Mouse (Mus musculus) neural tube, embryonic 15.5 days (tissue): ENCODE results near the gene Cpped1. TPM values are rescaled to one million over a fixed set of nuclear protein-coding genes. Genes with fewer than 3 reads are reported as not detected.

ENCODE experiments used
- ATAC-seq: fragments of 200-750 bp; cut with Nextera tagmentation; 2 replicates; pipeline ENCODE4 v1.8.0; 2017; ENCODE audit warnings: mild to moderate bottlenecking, moderate TSS enrichment, moderate library complexity; ENCODE audit not compliant: low FRiP score
- H3K27ac ChIP-seq: fragments of 300-500 bp; sonication (generic); replicated peaks from 2 replicates; pipeline ENCODE4 v1.5.1; 2015; ENCODE audit warnings: mild to moderate bottlenecking, inconsistent platforms
- H3K27me3 ChIP-seq: fragments of 300-500 bp; sonication (generic); replicated peaks from 2 replicates; pipeline ENCODE4 v1.6.1; 2015; ENCODE audit warnings: inconsistent platforms
- H3K36me3 ChIP-seq: fragments of 300-500 bp; sonication (generic); 2 replicates; pipeline ENCODE4 v1.6.1; 2015; ENCODE audit warnings: inconsistent platforms
- H3K4me1 ChIP-seq: fragments of 300-500 bp; sonication (generic); 2 replicates; pipeline ENCODE4 v1.6.1; 2015; ENCODE audit warnings: inconsistent platforms
- H3K4me2 ChIP-seq: fragments of 300-500 bp; sonication (generic); 2 replicates; pipeline ENCODE4 v1.6.1; 2015; ENCODE audit warnings: inconsistent platforms, mild to moderate bottlenecking, moderate library complexity
- H3K4me3 ChIP-seq: fragments of 300-500 bp; sonication (generic); replicated peaks from 2 replicates; pipeline ENCODE4 v1.5.1; 2015; ENCODE audit warnings: mild to moderate bottlenecking, inconsistent platforms
- H3K9ac ChIP-seq: fragments of 300-500 bp; sonication (generic); replicated peaks from 2 replicates; pipeline ENCODE4 v1.6.1; 2015; ENCODE audit warnings: mild to moderate bottlenecking, inconsistent platforms
- H3K9me3 ChIP-seq: fragments of 300-500 bp; sonication (generic); replicated peaks from 2 replicates; pipeline ENCODE4 v1.6.1; 2016; ENCODE audit warnings: inconsistent platforms
- WGBS: fragments of 180-500 bp; shearing (Covaris S2); methylation state at CpG from one replicate; pipeline ENCODE4 v1.1.7; 2015; ENCODE audit warnings: mixed read lengths; 5-methylcytosine and 5-hydroxymethylcytosine counted together
- polyA plus RNA-seq: library from polyadenylated mRNA; unstranded; fragments of >200 nt; fragmentation: Nextera tagmentation; extraction: Ambion mirVana; gene quantifications from 2 replicates; pipeline ENCODE4 v1.2.1, GENCODE M21; 2015

Cpped1 gene
- polyA plus RNA-seq, 1 experiment from 2014 or later = 12.8 TPM

DNA sequence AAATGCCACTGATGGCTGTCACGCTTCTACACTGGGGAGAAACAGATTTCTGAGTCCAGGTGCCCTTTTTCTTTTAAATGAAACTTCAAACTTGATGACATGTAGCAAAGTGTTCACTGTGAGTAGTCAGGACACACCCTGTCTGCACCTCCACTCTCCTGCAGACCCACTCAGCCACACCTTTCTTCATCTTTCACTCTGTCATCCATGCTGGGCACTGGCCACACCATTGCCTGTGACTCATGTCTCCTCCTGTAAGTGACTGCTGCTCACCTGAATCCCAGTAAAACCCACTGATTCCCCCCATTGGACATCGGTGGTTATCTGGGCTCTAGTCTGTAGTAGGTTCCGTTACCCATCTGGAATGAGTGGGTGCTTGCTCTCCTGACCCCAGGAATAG lies 118.8 kb downstream of the Cpped1 start:
- Histone ChIP-seq H3K36me3 (no peaks in the 10 kb centered on the region), H3K9ac (no peak overlapping the region), H3K4me2 (no peak overlapping the region), H3K27ac (no peak overlapping the region), H3K27me3 (no peaks in the 10 kb centered on the region), H3K4me1 (no peaks in the 10 kb centered on the region), H3K4me3 (no peak overlapping the region), H3K9me3 (no peaks in the 10 kb centered on the region)
- WGBS = 97% methylated on average over 3 of the region's 3 CpGs
- no peak for ATAC-seq

DNA sequence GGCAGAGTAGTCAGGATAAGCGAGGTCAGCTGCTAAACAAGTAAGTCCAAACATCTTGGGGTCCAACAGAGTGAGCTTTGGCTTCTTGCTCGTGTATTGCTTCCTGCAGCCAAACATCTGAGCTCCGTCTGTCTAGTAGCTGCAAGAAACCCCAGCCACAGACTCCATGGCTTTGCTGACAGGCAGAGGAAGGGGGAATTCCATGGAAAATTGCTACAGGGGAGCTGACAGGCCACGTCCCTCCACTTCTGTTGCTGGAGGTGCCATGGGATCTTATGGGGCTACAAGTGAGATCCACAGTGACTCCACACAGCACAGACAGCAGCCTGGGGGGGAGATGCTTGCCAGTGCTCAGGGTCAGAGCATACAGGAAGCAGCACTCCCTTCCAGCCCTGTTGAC lies 123.4 kb downstream of the Cpped1 start:
- ATAC-seq = no peak
- 83% methylated on average over 4 of the region's 4 CpGs for WGBS
- H3K36me3 ChIP-seq = no peaks in the 10 kb centered on the region

DNA sequence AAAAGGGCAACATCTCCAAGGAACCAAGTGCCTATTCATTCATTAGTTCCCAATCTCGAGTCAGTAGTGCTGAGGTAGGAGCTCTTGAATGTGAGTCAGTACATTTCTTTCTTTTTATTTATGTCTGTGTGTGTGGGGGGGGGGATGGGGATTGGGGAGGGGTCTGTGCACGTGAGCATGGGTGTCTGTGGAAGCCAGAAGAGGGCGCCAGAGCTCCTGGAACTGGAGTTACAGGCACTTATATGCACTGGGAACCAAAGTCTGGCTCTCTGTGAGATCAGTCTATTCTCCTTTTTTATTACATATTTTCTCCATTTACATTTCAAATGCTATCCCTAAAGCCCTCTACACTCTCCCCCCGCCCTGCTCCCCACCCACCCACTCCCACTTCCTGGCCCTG lies 124.9 kb downstream of the Cpped1 start:
- 72% methylated on average over 4 of the region's 4 CpGs for WGBS
- no peak overlapping the region for H3K4me2 ChIP-seq
- no peak for ATAC-seq
- no peak overlapping the region for H3K27ac ChIP-seq
- no peaks in the 10 kb centered on the region for H3K27me3 ChIP-seq
- H3K9ac ChIP-seq = no peak overlapping the region
- no peaks in the 10 kb centered on the region for H3K36me3 ChIP-seq
- no peaks in the 10 kb centered on the region for H3K4me1 ChIP-seq
- H3K4me3 ChIP-seq = no peak overlapping the region
- no peaks in the 10 kb centered on the region for H3K9me3 ChIP-seq

More for the DNA sequence above, 123.4 kb downstream of the Cpped1 start:
- Histone ChIP-seq H3K9me3 (no peaks in the 10 kb centered on the region), H3K4me2 (no peak overlapping the region), H3K4me1 (no peaks in the 10 kb centered on the region), H3K9ac (no peak overlapping the region), H3K27me3 (no peaks in the 10 kb centered on the region), H3K4me3 (no peak overlapping the region), H3K27ac (no peak overlapping the region)

DNA sequence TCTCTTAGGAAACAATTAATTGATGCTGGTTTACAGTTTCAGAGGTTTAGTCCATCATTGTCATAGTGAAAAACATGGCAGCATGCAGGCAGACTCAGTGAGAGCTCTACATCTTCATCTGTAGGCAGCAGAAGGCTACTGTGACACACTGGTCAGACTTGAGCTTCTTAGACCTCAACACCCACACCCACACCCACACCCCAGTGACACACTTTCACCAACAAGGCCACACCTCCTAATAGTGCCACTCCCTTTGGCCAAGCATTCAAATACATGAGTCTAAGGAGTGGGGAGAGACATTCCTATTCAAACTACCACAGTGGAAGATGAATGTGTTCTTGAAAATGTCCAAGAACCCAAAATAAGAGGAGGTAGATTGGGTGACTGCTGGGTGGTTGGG lies 125.9 kb downstream of the Cpped1 start:
- no peaks in the 10 kb centered on the region for H3K4me1 ChIP-seq
- no peaks in the 10 kb centered on the region for H3K27me3 ChIP-seq
- H3K4me2 ChIP-seq = no peak overlapping the region
- H3K36me3 ChIP-seq = no peaks in the 10 kb centered on the region
- no peak overlapping the region for H3K4me3 ChIP-seq
- no peak for ATAC-seq
- no peaks in the 10 kb centered on the region for H3K9me3 ChIP-seq
- H3K9ac ChIP-seq = no peak overlapping the region
- H3K27ac ChIP-seq = no peak overlapping the region

DNA sequence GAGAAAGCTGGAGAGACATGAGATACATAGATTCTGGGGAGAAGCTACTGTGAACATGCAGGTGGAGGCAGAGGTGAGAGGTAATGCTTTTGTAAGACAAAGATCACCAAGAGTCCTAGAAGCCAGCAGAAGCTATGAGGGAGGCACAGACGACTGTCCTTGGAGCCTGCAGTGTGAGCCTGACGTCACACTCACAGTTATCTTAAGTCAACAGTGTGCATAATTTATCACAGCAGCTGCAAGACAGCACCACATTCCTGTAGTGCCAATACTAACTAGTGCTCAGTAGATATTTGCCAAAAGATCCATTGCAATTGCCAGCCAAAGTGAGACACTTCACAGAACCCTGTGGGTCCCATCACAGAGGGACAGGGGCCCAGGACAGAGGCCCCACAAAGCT lies 127.2 kb downstream of the Cpped1 start:
- no peak for ATAC-seq
- no peak overlapping the region for H3K4me3 ChIP-seq
- H3K4me1 ChIP-seq = no peaks in the 10 kb centered on the region
- no peaks in the 10 kb centered on the region for H3K9me3 ChIP-seq
- no peaks in the 10 kb centered on the region for H3K36me3 ChIP-seq
- H3K9ac ChIP-seq = no peak overlapping the region
- no peaks in the 10 kb centered on the region for H3K27me3 ChIP-seq
- no peak overlapping the region for H3K27ac ChIP-seq
- 30% methylated on average over 2 of the region's 2 CpGs for WGBS
- H3K4me2 ChIP-seq = no peak overlapping the region

DNA sequence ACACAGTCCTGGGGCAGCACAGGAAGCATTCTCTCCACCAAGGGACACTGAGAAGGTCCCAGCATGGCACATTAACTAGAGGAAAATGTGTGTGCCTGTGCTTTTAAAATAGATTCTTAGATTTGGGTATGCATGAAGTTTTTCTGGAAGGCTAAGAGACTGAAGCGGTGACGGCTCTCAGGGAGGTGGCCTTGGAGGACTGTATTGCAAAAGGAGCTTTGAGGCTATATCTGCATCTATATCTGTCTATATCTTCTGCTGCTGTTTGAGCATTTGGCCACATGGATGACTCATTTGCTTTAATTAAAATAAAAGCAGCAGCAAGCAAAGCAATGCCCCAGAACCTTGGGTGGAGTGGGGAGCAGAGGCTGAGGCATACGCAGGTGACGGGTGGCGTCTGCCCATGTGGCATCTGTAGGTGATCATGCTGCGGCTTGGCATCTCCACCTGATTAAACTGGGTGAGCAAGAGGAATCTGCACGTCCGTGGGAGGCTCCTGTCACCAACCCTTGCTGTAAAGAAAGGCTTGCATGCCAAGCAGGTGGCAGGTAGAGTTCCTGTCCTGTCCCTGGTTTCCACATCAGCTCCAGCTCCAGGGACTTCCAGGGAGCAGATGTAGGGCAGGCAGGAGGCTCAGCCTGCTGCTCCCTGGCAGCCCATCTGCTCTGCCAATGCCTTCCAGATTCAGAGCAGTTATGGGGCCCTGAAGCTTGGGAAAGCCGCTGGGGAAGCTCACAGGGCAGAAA lies 130.4 kb downstream of the Cpped1 start:
- Histone ChIP-seq H3K4me2 (no peak overlapping the region), H3K27me3 (no peaks in the 10 kb centered on the region), H3K27ac (no peak overlapping the region), H3K9me3 (no peaks in the 10 kb centered on the region), H3K36me3 (no peaks in the 10 kb centered on the region), H3K9ac (no peak overlapping the region), H3K4me3 (no peak overlapping the region), H3K4me1 (no peaks in the 10 kb centered on the region)
- ATAC-seq = no peak
- 90% methylated on average over 9 of the region's 9 CpGs for WGBS

DNA sequence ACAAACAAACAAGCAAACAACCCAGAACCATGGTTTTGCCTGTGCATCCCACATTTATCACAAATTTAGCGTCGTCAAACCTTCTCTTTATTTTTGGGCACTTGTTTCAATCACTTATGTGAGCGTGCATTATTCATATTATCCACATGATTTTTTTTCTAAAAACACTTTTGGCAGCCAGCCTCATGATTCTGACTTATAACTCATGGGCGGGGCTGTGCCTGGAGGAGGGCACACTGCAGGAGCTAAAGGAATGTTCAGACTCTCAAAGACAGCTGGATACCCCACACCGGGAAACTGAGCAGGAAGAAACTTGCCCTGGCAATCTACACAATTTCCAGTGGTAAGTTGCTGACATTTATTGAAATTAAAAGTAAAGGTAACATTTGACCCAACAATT lies 131.1 kb downstream of the Cpped1 start:
- Histone ChIP-seq H3K4me2 (no peak overlapping the region), H3K36me3 (no peaks in the 10 kb centered on the region), H3K27ac (no peak overlapping the region), H3K9me3 (no peaks in the 10 kb centered on the region), H3K27me3 (no peaks in the 10 kb centered on the region), H3K4me1 (no peaks in the 10 kb centered on the region), H3K9ac (no peak overlapping the region), H3K4me3 (no peak overlapping the region)
- WGBS = 86% methylated on average over 5 of the region's 5 CpGs
- ATAC-seq = no peak

DNA sequence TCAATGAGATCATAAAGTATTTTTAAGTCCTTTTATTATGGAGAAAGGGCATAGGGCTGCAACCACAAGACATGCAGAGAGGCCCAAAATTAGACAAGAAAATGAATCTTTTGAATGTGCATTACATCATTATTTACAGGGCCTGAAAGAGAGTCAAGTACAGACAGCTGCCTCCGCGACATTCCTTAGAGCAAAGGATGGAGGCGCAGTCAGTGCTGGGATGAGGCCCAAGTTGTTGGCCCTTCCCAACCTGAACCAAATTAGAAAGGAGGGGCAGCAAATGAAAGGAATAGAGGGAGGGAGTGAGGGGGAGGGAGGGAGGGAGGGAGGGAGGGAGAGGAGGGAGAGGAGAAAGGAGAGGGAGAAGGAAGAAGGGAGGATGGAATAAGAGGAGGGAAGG lies 132.7 kb downstream of the Cpped1 start:
- 85% methylated on average over 3 of the region's 3 CpGs for WGBS
- Histone ChIP-seq H3K4me3 (no peak overlapping the region), H3K9ac (no peak overlapping the region), H3K27me3 (no peaks in the 10 kb centered on the region), H3K9me3 (no peaks in the 10 kb centered on the region), H3K27ac (no peak overlapping the region), H3K4me2 (no peak overlapping the region), H3K4me1 (no peaks in the 10 kb centered on the region), H3K36me3 (no peaks in the 10 kb centered on the region)
- ATAC-seq = no peak

DNA sequence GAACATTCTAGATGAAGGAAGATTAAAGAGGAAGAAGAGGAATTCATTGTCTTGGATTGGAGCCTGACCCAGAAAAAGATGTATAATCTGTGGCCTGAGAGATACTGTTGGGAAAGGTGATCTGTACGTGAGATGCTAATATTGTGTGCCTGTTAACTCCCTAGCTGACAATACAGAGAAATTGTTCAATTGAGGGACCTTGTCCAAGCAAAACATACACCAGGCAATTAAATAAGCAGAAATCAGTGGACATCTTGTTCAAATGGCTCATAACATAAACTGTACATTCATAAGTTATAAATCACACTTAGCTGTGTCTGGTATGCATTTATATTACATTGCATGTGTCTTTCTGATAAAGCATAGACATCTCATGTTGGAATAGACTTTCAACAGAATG lies 134.9 kb downstream of the Cpped1 start:
- Histone ChIP-seq H3K27ac (no peak overlapping the region), H3K4me2 (no peak overlapping the region)

DNA sequence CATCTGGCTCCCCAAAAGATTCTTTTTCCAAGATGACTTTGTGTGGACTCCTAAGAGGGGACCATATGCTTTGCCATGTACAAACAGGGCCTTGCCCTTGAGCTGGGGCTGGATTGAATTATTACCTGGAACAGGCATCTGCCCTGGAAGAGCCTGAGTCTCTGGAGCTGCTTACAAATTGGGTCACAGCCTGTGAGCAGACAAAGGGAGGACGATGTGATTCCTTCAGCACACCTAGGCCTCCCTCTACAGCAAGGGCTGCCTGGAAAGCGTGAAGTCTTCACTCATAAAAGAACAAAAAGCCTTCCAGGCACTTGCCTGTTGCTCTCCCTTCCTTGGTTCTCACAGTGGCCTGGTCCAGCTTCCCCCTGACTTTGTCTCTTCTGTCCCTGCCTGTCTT lies 136.9 kb downstream of the Cpped1 start:
- WGBS = 62% methylated on average over 2 of the region's 2 CpGs
- no peaks in the 10 kb centered on the region for H3K9me3 ChIP-seq

More for the DNA sequence above, 134.9 kb downstream of the Cpped1 start:
- no peak overlapping the region for H3K9ac ChIP-seq
- H3K27me3 ChIP-seq = no peaks in the 10 kb centered on the region
- H3K4me3 ChIP-seq = no peak overlapping the region
- H3K4me1 ChIP-seq = no peaks in the 10 kb centered on the region
- H3K9me3 ChIP-seq = no peaks in the 10 kb centered on the region
- no peaks in the 10 kb centered on the region for H3K36me3 ChIP-seq
- WGBS = 82% methylated on average over 1 of the region's 1 CpGs
- ATAC-seq = no peak

DNA sequence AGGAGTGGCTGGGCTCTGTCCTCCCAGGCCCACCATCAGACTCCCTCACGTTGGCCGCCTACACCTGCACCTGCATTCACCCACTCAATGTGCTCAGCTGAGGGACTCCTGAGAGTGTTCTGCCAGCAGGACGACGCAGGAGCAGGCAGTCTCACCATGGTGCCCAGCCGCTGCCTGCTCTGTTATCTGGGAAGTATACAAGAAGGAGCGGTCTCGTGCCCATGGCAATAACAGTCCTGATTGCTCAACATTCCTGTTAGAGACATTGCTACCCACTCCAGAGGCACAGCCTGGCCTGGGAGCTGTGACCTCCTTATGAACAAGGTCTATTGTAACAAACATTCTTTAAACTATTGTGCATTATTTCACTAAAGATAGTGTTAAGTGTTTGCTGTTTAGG lies 151.3 kb downstream of the Cpped1 start:
- no peaks in the 10 kb centered on the region for H3K4me1 ChIP-seq
- no peaks in the 10 kb centered on the region for H3K9me3 ChIP-seq
- WGBS = 84% methylated on average over 7 of the region's 7 CpGs
- H3K27ac ChIP-seq = no peak overlapping the region
- H3K9ac ChIP-seq = no peak overlapping the region
- no peak for ATAC-seq
- H3K4me2 ChIP-seq = no peak overlapping the region
- H3K4me3 ChIP-seq = no peak overlapping the region
- H3K27me3 ChIP-seq = no peaks in the 10 kb centered on the region
- no peaks in the 10 kb centered on the region for H3K36me3 ChIP-seq

More for the DNA sequence above, 136.9 kb downstream of the Cpped1 start:
- Histone ChIP-seq H3K4me2 (no peak overlapping the region), H3K27ac (no peak overlapping the region), H3K27me3 (no peaks in the 10 kb centered on the region), H3K9ac (no peak overlapping the region), H3K36me3 (no peaks in the 10 kb centered on the region), H3K4me1 (no peaks in the 10 kb centered on the region), H3K4me3 (no peak overlapping the region)
- no peak for ATAC-seq

DNA sequence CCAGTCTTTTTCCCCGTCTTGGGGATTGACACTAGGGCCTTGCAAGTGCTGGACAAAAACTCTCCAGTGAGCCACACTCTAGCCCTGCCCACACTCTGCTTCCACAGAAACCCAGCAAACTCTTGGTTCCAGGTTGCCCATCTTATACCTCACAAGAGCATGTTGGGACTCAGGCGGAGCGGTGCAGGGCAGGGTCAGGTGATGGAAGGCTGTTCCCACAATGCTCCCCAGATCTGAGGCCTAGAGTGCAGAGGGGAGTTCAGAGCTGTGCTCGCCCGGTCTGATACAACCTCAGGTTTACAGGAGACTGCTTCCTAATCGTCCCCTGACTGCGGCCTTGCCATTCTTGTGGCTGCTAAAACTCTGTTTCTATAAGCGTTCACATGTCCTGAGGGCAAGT lies 151.8 kb downstream of the Cpped1 start:
- no peaks in the 10 kb centered on the region for H3K4me1 ChIP-seq
- H3K36me3 ChIP-seq = no peaks in the 10 kb centered on the region
- no peaks in the 10 kb centered on the region for H3K27me3 ChIP-seq
- H3K4me3 ChIP-seq = no peak overlapping the region
- 93% methylated on average over 8 of the region's 8 CpGs for WGBS
- no peak for ATAC-seq
- no peak overlapping the region for H3K4me2 ChIP-seq
- no peak overlapping the region for H3K27ac ChIP-seq
- H3K9me3 ChIP-seq = no peaks in the 10 kb centered on the region
- no peak overlapping the region for H3K9ac ChIP-seq
